Mouse (Mus musculus): Measurements from ENCODE around the gene Col6a6. TPM values are rescaled to one million over a fixed set of nuclear protein-coding genes. Genes with fewer than 3 reads are reported as not detected.

Col6a6 gene
- polyA plus RNA-seq, 1 experiment from 2014 or later: not detected

DNA sequence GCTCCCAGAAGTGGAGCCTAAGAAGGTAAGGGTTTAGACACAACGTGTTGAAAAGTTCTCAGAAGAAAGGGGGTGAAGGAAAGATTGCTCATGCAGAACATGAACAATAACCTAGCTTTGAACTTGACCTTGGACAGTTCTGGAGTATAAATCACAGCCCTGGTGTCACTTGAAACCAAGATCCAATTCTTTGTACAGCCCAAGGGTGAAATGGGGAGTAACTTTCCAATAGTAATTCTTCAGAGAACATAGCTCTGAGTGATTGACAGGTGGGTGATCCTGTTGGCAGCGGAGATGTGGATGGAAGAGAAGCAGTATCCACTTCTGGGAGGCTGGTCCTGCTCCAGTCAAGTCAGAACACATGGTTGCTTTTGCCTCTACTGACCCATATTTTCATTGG lies 62.1 kb downstream of the Col6a6 start:
- no peak overlapping the region for H3K9ac ChIP-seq (ENCODE audit: low read length)
- H3K4me2 ChIP-seq (ENCODE audit: low read depth, low read length, severe bottlenecking): no peak overlapping the region
- no peak overlapping the region for H3K27ac ChIP-seq (ENCODE audit: low read depth, low read length)
- H3K4me3 ChIP-seq (ENCODE audit: low read depth, low read length): no peak overlapping the region
- H3K27me3 ChIP-seq (ENCODE audit: control insufficient read depth, insufficient read depth, low read length): no peaks in the 10 kb centered on the region
- 0 out of 2 replicates have a peak, but pooled peaks cover 4% of the 10 kb centered on the region for H3K4me1 ChIP-seq (replicated peaks; ENCODE audit: control insufficient read depth, insufficient read depth, low read length)
- no peaks in the 10 kb centered on the region for H3K36me3 ChIP-seq (ENCODE audit: control insufficient read depth, insufficient read depth, low read length)
- WGBS: 83% methylated on average over 2 of the region's 2 CpGs
- ATAC-seq (replicated peaks; ENCODE audit: low FRiP score): no peak
- no peaks in the 10 kb centered on the region for H3K9me3 ChIP-seq (ENCODE audit: control insufficient read depth, low read length)
- no peak for DNase-seq (ENCODE audit: low spot score)

DNA sequence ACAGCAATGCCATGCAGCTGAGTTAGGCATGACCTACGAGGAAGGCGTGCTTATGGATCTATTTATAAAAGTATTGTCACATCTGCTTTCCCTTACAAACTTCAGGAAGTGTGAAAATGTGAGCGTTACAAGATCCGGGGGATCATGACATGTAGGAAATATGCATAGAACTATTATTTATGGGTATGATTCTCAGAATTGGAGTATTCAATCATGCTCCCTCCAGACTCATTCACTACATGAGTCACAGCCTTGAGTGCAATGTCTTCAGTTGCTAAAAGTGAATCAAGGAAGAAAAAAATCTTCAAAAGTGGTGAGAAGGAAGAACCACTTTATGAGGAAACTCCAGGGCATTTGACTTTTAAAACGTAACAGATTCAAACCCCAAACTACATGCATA lies 63.3 kb downstream of the Col6a6 start:
- Histone ChIP-seq H3K27ac (ENCODE audit: low read depth, low read length) (no peak overlapping the region), H3K27me3 (ENCODE audit: control insufficient read depth, insufficient read depth, low read length) (no peaks in the 10 kb centered on the region), H3K4me3 (ENCODE audit: low read depth, low read length) (no peak overlapping the region), H3K9ac (ENCODE audit: low read length) (no peak overlapping the region), H3K4me1 (replicated peaks; ENCODE audit: control insufficient read depth, insufficient read depth, low read length) (no peaks in the 10 kb centered on the region), H3K9me3 (ENCODE audit: control insufficient read depth, low read length) (no peaks in the 10 kb centered on the region), H3K4me2 (ENCODE audit: low read depth, low read length, severe bottlenecking) (no peak overlapping the region), H3K36me3 (ENCODE audit: control insufficient read depth, insufficient read depth, low read length) (no peaks in the 10 kb centered on the region)
- 85% methylated on average over 5 of the region's 5 CpGs for WGBS
- no peak for DNase-seq (ENCODE audit: low spot score)
- no peak for ATAC-seq (replicated peaks; ENCODE audit: low FRiP score)

DNA sequence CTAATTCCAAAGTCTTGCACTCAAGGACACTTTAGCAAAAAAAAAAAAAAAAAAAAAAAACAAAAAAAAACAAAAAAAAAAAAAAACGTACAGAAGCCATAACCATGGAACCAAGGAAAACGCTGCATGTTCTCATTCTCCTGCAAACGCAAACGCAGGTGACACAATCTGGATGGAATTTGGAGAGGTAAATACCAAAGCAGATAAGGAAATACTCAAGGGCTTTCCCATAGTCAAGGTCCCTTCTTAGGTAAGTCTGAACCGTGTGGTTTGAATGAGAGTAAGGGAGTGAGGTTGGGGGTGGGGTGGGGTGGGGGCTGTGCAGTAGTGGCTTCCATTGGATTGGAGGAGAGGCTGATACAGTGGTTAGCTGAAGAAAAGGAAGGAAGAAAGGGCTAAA lies 63.8 kb downstream of the Col6a6 start:
- H3K27ac ChIP-seq (ENCODE audit: low read depth, low read length): no peak overlapping the region
- DNase-seq (ENCODE audit: low spot score): no peak
- no peak overlapping the region for H3K9ac ChIP-seq (ENCODE audit: low read length)
- H3K4me2 ChIP-seq (ENCODE audit: low read depth, low read length, severe bottlenecking): no peak overlapping the region
- no peaks in the 10 kb centered on the region for H3K9me3 ChIP-seq (ENCODE audit: control insufficient read depth, low read length)
- no peaks in the 10 kb centered on the region for H3K4me1 ChIP-seq (replicated peaks; ENCODE audit: control insufficient read depth, insufficient read depth, low read length)
- no peak for ATAC-seq (replicated peaks; ENCODE audit: low FRiP score)
- no peak overlapping the region for H3K4me3 ChIP-seq (ENCODE audit: low read depth, low read length)
- H3K27me3 ChIP-seq (ENCODE audit: control insufficient read depth, insufficient read depth, low read length): no peaks in the 10 kb centered on the region
- 74% methylated on average over 5 of the region's 5 CpGs for WGBS
- no peaks in the 10 kb centered on the region for H3K36me3 ChIP-seq (ENCODE audit: control insufficient read depth, insufficient read depth, low read length)

DNA sequence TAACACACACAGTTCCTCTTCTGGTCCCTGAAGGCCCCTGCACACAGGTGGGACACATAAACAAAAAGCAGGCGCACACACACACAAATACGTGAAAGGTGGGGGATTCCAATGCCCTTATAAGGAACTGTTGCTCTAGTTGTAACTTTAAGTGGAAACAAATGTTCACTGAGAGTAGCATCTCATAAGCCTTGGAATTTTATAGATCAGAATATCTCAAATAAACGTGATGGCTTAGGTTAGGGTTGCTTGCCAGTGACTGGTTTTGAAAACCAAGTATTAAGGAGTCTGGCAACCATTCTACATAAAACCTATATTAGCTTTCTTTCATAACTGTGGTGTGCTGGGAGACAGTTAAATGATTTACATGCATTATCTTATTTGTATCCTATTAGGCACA lies 64.3 kb downstream of the Col6a6 start:
- 80% methylated on average over 3 of the region's 3 CpGs for WGBS
- Histone ChIP-seq H3K36me3 (ENCODE audit: control insufficient read depth, insufficient read depth, low read length) (no peaks in the 10 kb centered on the region), H3K27me3 (ENCODE audit: control insufficient read depth, insufficient read depth, low read length) (no peaks in the 10 kb centered on the region), H3K4me3 (ENCODE audit: low read depth, low read length) (no peak overlapping the region), H3K27ac (ENCODE audit: low read depth, low read length) (no peak overlapping the region), H3K4me2 (ENCODE audit: low read depth, low read length, severe bottlenecking) (no peak overlapping the region), H3K9ac (ENCODE audit: low read length) (no peak overlapping the region), H3K9me3 (ENCODE audit: control insufficient read depth, low read length) (no peaks in the 10 kb centered on the region), H3K4me1 (replicated peaks; ENCODE audit: control insufficient read depth, insufficient read depth, low read length) (no peaks in the 10 kb centered on the region)
- DNase-seq (ENCODE audit: low spot score) (no peak), ATAC-seq (replicated peaks; ENCODE audit: low FRiP score) (no peak)

DNA sequence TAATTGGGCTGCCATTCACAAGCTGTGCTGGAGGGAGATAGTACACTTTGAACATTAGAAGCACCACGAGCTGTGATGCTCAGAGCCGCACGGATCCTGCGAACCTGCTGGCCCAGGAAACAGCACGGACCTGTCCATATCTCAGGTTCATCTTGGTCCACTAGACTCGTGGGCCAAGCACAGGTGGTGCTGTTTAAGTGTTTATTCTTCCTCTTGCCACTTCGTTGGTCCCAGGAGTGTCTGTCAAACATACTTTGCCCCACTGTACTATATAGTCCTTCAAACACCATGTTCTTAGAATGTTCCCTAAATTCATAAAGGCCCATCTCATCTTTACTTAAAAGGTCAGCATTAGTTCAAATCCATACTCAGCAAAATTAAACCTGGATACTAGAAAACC lies 65.7 kb downstream of the Col6a6 start:
- H3K9ac ChIP-seq (ENCODE audit: low read length): no peak overlapping the region
- no peaks in the 10 kb centered on the region for H3K4me1 ChIP-seq (replicated peaks; ENCODE audit: control insufficient read depth, insufficient read depth, low read length)
- no peaks in the 10 kb centered on the region for H3K27me3 ChIP-seq (ENCODE audit: control insufficient read depth, insufficient read depth, low read length)
- no peaks in the 10 kb centered on the region for H3K9me3 ChIP-seq (ENCODE audit: control insufficient read depth, low read length)
- no peak for ATAC-seq (replicated peaks; ENCODE audit: low FRiP score)
- H3K36me3 ChIP-seq (ENCODE audit: control insufficient read depth, insufficient read depth, low read length): no peaks in the 10 kb centered on the region
- DNase-seq (ENCODE audit: low spot score): no peak
- no peak overlapping the region for H3K4me2 ChIP-seq (ENCODE audit: low read depth, low read length, severe bottlenecking)
- no peak overlapping the region for H3K4me3 ChIP-seq (ENCODE audit: low read depth, low read length)
- WGBS: 88% methylated on average over 7 of the region's 7 CpGs
- H3K27ac ChIP-seq (ENCODE audit: low read depth, low read length): no peak overlapping the region

DNA sequence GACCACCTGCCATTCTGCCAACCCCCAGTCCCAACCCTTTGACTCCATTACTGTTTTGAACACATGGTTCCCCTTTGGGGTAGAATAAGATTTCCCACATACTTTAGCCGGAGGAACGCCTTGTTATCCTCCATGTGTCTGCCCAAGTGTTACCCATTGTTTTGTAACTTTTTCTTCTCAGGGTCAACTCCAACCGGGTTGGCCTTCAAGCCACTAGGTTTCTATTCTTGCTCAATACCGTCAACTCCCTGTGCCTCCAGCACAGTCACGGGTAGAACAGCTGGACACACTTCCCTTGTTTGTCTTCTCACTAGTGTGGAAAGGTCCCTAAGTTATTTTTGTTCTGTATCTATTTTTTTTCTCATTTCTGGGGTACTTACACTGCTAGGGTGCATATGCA lies 69.1 kb downstream of the Col6a6 start:
- Histone ChIP-seq H3K36me3 (ENCODE audit: control insufficient read depth, insufficient read depth, low read length) (no peaks in the 10 kb centered on the region), H3K27ac (ENCODE audit: low read depth, low read length) (no peak overlapping the region), H3K9ac (ENCODE audit: low read length) (no peak overlapping the region), H3K4me2 (ENCODE audit: low read depth, low read length, severe bottlenecking) (no peak overlapping the region), H3K4me3 (ENCODE audit: low read depth, low read length) (no peak overlapping the region), H3K9me3 (ENCODE audit: control insufficient read depth, low read length) (no peaks in the 10 kb centered on the region), H3K27me3 (ENCODE audit: control insufficient read depth, insufficient read depth, low read length) (no peaks in the 10 kb centered on the region), H3K4me1 (replicated peaks; ENCODE audit: control insufficient read depth, insufficient read depth, low read length) (no peaks in the 10 kb centered on the region)
- ATAC-seq (replicated peaks; ENCODE audit: low FRiP score) (no peak), DNase-seq (ENCODE audit: low spot score) (no peak)
- WGBS: 96% methylated on average over 5 of the region's 5 CpGs

DNA sequence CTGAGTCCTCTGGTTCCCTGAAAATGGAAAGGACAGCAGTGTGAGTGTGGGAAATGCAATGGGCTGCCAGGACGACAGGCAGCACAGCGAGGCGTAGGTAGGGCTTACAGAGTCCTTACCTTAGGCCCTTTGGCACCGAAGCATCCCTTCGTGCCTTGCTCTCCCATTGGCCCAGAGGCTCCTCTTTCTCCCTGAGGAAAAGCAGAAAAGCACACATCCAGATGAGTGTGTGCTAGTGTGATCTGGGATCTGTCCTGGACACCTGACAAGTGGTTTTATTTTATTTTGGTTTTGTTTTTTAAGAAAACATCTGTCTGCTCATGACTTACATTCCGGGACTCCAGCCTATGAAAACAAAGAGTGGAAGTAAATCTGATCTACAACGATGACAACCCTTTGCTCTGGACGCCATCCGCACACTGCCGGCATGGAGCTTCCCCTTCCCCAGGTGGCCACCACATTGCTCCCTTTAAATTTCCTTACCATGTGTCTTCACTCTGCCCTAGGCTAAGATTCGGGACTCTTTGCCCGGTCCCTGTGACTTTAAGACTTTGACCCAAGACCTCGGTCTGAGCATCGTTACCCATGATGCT lies 69.7 kb downstream of the Col6a6 start:
- no peaks in the 10 kb centered on the region for H3K9me3 ChIP-seq (ENCODE audit: control insufficient read depth, low read length)
- H3K27ac ChIP-seq (ENCODE audit: low read depth, low read length): no peak overlapping the region
- H3K4me2 ChIP-seq (ENCODE audit: low read depth, low read length, severe bottlenecking): no peak overlapping the region
- DNase-seq (ENCODE audit: low spot score): no peak
- H3K4me1 ChIP-seq (replicated peaks; ENCODE audit: control insufficient read depth, insufficient read depth, low read length): no peaks in the 10 kb centered on the region
- ATAC-seq (replicated peaks; ENCODE audit: low FRiP score): no peak
- no peak overlapping the region for H3K9ac ChIP-seq (ENCODE audit: low read length)
- WGBS: 82% methylated on average over 14 of the region's 14 CpGs
- no peak overlapping the region for H3K4me3 ChIP-seq (ENCODE audit: low read depth, low read length)
- H3K27me3 ChIP-seq (ENCODE audit: control insufficient read depth, insufficient read depth, low read length): no peaks in the 10 kb centered on the region
- no peaks in the 10 kb centered on the region for H3K36me3 ChIP-seq (ENCODE audit: control insufficient read depth, insufficient read depth, low read length)

DNA sequence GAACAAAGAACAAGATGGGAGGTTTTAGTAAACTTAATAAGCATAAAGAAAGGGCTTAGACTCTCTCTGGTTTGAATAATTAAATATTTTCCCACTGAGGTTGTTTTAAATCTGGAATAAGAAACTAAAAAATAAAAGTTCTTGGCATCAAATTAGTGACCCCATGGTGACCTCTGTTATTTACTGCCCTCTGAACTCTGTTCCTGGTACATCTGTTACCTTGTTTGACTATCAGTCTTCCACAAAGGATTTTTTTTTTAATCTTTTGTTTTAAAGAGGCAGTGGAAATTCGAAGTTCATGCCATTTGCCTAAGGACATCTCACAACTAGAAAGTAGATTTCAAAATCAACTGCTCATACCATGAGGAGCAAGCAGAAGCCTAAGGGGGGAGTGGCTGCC lies 73.7 kb downstream of the Col6a6 start:
- ATAC-seq (replicated peaks; ENCODE audit: low FRiP score): no peak
- Histone ChIP-seq H3K27me3 (ENCODE audit: control insufficient read depth, insufficient read depth, low read length) (no peaks in the 10 kb centered on the region), H3K4me2 (ENCODE audit: low read depth, low read length, severe bottlenecking) (no peak overlapping the region), H3K4me1 (replicated peaks; ENCODE audit: control insufficient read depth, insufficient read depth, low read length) (no peaks in the 10 kb centered on the region), H3K9ac (ENCODE audit: low read length) (no peak overlapping the region), H3K27ac (ENCODE audit: low read depth, low read length) (no peak overlapping the region), H3K4me3 (ENCODE audit: low read depth, low read length) (no peak overlapping the region), H3K9me3 (ENCODE audit: control insufficient read depth, low read length) (no peaks in the 10 kb centered on the region), H3K36me3 (ENCODE audit: control insufficient read depth, insufficient read depth, low read length) (no peaks in the 10 kb centered on the region)
- WGBS: 45% methylated on average over 1 of the region's 1 CpGs
- DNase-seq (ENCODE audit: low spot score): no peak

DNA sequence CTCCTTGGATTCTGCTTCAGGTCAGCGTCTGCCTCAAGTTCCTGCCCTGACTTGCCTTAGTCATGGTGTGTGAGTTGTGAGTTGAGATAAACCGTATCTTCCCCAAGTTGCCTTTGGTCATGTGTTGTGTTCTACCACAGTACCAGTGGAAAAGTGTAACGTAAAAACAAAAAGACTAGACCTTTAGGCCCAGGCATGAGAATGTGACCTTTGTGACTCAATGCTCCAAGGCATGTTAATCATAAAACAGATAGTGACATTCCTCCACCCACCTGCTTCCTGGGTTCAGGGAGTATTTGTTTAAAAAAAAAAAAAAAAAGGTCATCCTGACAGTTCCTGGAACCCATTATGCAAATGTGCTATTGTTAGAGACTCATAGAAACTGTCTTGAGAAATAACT lies 82.1 kb downstream of the Col6a6 start:
- WGBS: 87% methylated on average over 3 of the region's 3 CpGs
- Histone ChIP-seq H3K4me1 (replicated peaks; ENCODE audit: control insufficient read depth, insufficient read depth, low read length) (no peaks in the 10 kb centered on the region), H3K27ac (ENCODE audit: low read depth, low read length) (no peak overlapping the region), H3K9ac (ENCODE audit: low read length) (no peak overlapping the region), H3K9me3 (ENCODE audit: control insufficient read depth, low read length) (no peaks in the 10 kb centered on the region), H3K36me3 (ENCODE audit: control insufficient read depth, insufficient read depth, low read length) (no peaks in the 10 kb centered on the region), H3K27me3 (ENCODE audit: control insufficient read depth, insufficient read depth, low read length) (no peaks in the 10 kb centered on the region), H3K4me3 (ENCODE audit: low read depth, low read length) (no peak overlapping the region), H3K4me2 (ENCODE audit: low read depth, low read length, severe bottlenecking) (no peak overlapping the region)
- DNase-seq (ENCODE audit: low spot score) (no peak), ATAC-seq (replicated peaks; ENCODE audit: low FRiP score) (no peak)
